Mouse (Mus musculus) megakaryocyte, embryonic 14.5 days (primary cell): Measurements from ENCODE around the gene Gna15. TPM values are rescaled to one million over a fixed set of nuclear protein-coding genes. Genes with fewer than 3 reads are reported as not detected.

Experiments
- H3K27me3 ChIP-seq: replicated peaks from 2 replicates; pipeline ENCODE3; 2012; ENCODE audit warnings: inconsistent platforms
- H3K36me3 ChIP-seq: replicated peaks from 2 replicates; pipeline ENCODE3; 2012; ENCODE audit warnings: low read length, inconsistent platforms, mixed read lengths
- H3K4me1 ChIP-seq: 2 replicates; pipeline ENCODE4 v1.6.1; 2012; ENCODE audit warnings: inconsistent platforms
- H3K4me3 ChIP-seq: replicated peaks from 2 replicates; pipeline ENCODE3; 2012; ENCODE audit warnings: moderate library complexity, mild to moderate bottlenecking, inconsistent platforms
- H3K9me3 ChIP-seq: 2 replicates; pipeline ENCODE4 v1.6.1; 2012; ENCODE audit warnings: inconsistent platforms
- FLI1 ChIP-seq: IDR thresholded peaks from 2 replicates; pipeline ENCODE4 v1.6.1; 2012; ENCODE audit warnings: low read length, inconsistent platforms, mixed read lengths
- GATA1 ChIP-seq: IDR thresholded peaks from 3 replicates; pipeline ENCODE4 v1.6.1; 2012; ENCODE audit warnings: mixed read lengths, low read length, inconsistent platforms, borderline replicate concordance
- polyA plus RNA-seq: library from polyadenylated mRNA; stranded (reverse); fragments of >175 nt; gene quantifications from 2 replicates; pipeline ENCODE4 v1.2.3, GENCODE M21; 2012; ENCODE audit warnings: low replicate concordance; ENCODE audit not compliant: insufficient read depth

Gene Gna15
- polyA plus RNA-seq, 1 experiment, result 31.7 TPM

GRCm38 (mm10) chr10:81473003-81473451 is 51.0 kb downstream of the Gna15 start:
- H3K4me3 ChIP-seq, result no peak overlapping the region
- no peak for TF ChIP-seq FLI1
- TF ChIP-seq GATA1, result no peak
- H3K36me3 ChIP-seq, result no peaks in the 10 kb centered on the region
- peaks cover 96% of the 10 kb centered on the region for H3K27me3 ChIP-seq
- peaks cover 27% of the 10 kb centered on the region for H3K4me1 ChIP-seq
- peaks cover 4% of the 10 kb centered on the region; the same call in 1 of the 2 replicates for H3K9me3 ChIP-seq

- Histone ChIP-seq H3K36me3 (no peaks in the 10 kb centered on the region), H3K27me3 (peaks cover 96% of the 10 kb centered on the region), H3K4me3 (no peak overlapping the region), H3K9me3 (peaks cover 4% of the 10 kb centered on the region; the same call in 1 of the 2 replicates), H3K4me1 (peaks cover 27% of the 10 kb centered on the region)
- TF ChIP-seq GATA1 (no peak), FLI1 (no peak)
These were observed 51.5 kb downstream of the Gna15 start for GRCm38 (mm10) chr10:81472403-81473002.

- peaks cover 28% of the 10 kb centered on the region for H3K4me1 ChIP-seq
- no peak for TF ChIP-seq GATA1
- no peaks in the 10 kb centered on the region for H3K36me3 ChIP-seq
- no peak overlapping the region for H3K4me3 ChIP-seq
- H3K27me3 ChIP-seq, result peaks cover 97% of the 10 kb centered on the region
- H3K9me3 ChIP-seq, result 0 out of 2 replicates have a peak, but pooled peaks cover 4% of the 10 kb centered on the region
These were observed 53.6 kb downstream of the Gna15 start for GRCm38 (mm10) chr10:81470454-81470853.

- peak overlapping the region; percentile 10 for H3K4me3 ChIP-seq
- no peaks in the 10 kb centered on the region for H3K9me3 ChIP-seq
- peaks cover 40% of the 10 kb centered on the region for H3K4me1 ChIP-seq
- H3K27me3 ChIP-seq, result peaks cover 97% of the 10 kb centered on the region
- TF ChIP-seq GATA1 (no peak), FLI1 (no peak)
- H3K36me3 ChIP-seq, result no peaks in the 10 kb centered on the region
These were observed 54.8 kb downstream of the Gna15 start for GRCm38 (mm10) chr10:81469253-81469652.

- no peaks in the 10 kb centered on the region for H3K36me3 ChIP-seq
- H3K4me3 ChIP-seq, result peak overlapping the region; percentile 64
- H3K4me1 ChIP-seq, result peaks cover 55% of the 10 kb centered on the region
- TF ChIP-seq FLI1 (no peak), GATA1 (no peak)
- H3K27me3 ChIP-seq, result peaks cover 97% of the 10 kb centered on the region
- no peaks in the 10 kb centered on the region for H3K9me3 ChIP-seq
These were observed 56.3 kb downstream of the Gna15 start for GRCm38 (mm10) chr10:81467670-81468235.

GRCm38 (mm10) chr10:81466881-81467280 is 57.1 kb downstream of the Gna15 start:
- TF ChIP-seq FLI1, result no peak
- TF ChIP-seq GATA1, result no peak

GRCm38 (mm10) chr10:81466066-81466465 is 58.0 kb downstream of the Gna15 start:
- no peaks in the 10 kb centered on the region for H3K9me3 ChIP-seq
- TF ChIP-seq GATA1 (no peak), FLI1 (no peak)
- peaks cover 71% of the 10 kb centered on the region for H3K4me1 ChIP-seq
- no peaks in the 10 kb centered on the region for H3K36me3 ChIP-seq
- peaks cover 90% of the 10 kb centered on the region for H3K27me3 ChIP-seq
- no peak overlapping the region for H3K4me3 ChIP-seq

More at GRCm38 (mm10) chr10:81466881-81467280, 57.1 kb downstream of the Gna15 start:
- Histone ChIP-seq H3K27me3 (peaks cover 96% of the 10 kb centered on the region), H3K36me3 (no peaks in the 10 kb centered on the region), H3K9me3 (no peaks in the 10 kb centered on the region), H3K4me1 (peaks cover 63% of the 10 kb centered on the region), H3K4me3 (no peak overlapping the region)

- H3K4me1 ChIP-seq, result peaks cover 74% of the 10 kb centered on the region
- H3K4me3 ChIP-seq, result peak overlapping the region; percentile 92
- TF ChIP-seq GATA1, result no peak
- TF ChIP-seq FLI1, result no peak
- H3K36me3 ChIP-seq, result no peaks in the 10 kb centered on the region
- no peaks in the 10 kb centered on the region for H3K9me3 ChIP-seq
- H3K27me3 ChIP-seq, result peaks cover 89% of the 10 kb centered on the region
These were observed 58.8 kb downstream of the Gna15 start for GRCm38 (mm10) chr10:81465265-81465645.

- Histone ChIP-seq H3K9me3 (no peaks in the 10 kb centered on the region), H3K27me3 (peaks cover 88% of the 10 kb centered on the region), H3K4me1 (peaks cover 79% of the 10 kb centered on the region), H3K4me3 (peak overlapping the region; percentile 92), H3K36me3 (no peaks in the 10 kb centered on the region)
- TF ChIP-seq FLI1 (no peak), GATA1 (no peak)
These were observed 59.4 kb downstream of the Gna15 start for GRCm38 (mm10) chr10:81464405-81465264.
